Mouse (Mus musculus): ENCODE measurements around the gene Cirbp. TPM values are rescaled to one million over a fixed set of nuclear protein-coding genes. Genes with fewer than 3 reads are reported as not detected.

Gene Cirbp
- polyA plus RNA-seq, 1 experiment from 2014 or later: 14.2 TPM

GRCm38 (mm10) chr10:80147146-80147718 is 18.6 kb upstream of the Cirbp start:
- H3K27me3 ChIP-seq (ENCODE audit: control insufficient read depth, insufficient read depth, low read depth, low read length): no peaks in the 10 kb centered on the region
- 25% methylated on average over 5 of the region's 5 CpGs for WGBS (ENCODE audit: insufficient replicate concordance)

GRCm38 (mm10) chr10:80147719-80148601 is 17.8 kb upstream of the Cirbp start, which contains the start of gene Midn:
Gene Midn (plus strand): TSS chr10:80148272.
- H3K36me3 ChIP-seq (ENCODE audit: control insufficient read depth, insufficient read depth): peaks cover 24% of the 10 kb centered on the region
- H3K4me1 ChIP-seq (ENCODE audit: control insufficient read depth, low read depth, low read length): peaks cover 78% of the 10 kb centered on the region
- under 1% methylated on average over 38 of the region's 42 CpGs for WGBS (ENCODE audit: insufficient replicate concordance)
- peak; percentile 40 for ATAC-seq (ENCODE audit: low read depth)
- H3K27ac ChIP-seq (ENCODE audit: low read length): peak within 1 kb of the TSS; percentile 99
- H3K9me3 ChIP-seq (replicated peaks; ENCODE audit: control insufficient read depth, low read length): no peaks in the 10 kb centered on the region
- H3K4me3 ChIP-seq (ENCODE audit: low read depth, low read length): peak within 1 kb of the TSS; percentile 93
- peak within 1 kb of the TSS; percentile 88 for H3K9ac ChIP-seq (ENCODE audit: low read depth, low read length)
- peak within 1 kb of the TSS; percentile 98 for H3K4me2 ChIP-seq (ENCODE audit: low read depth, low read length)
- no peaks in the 10 kb centered on the region for H3K27me3 ChIP-seq (ENCODE audit: control insufficient read depth, insufficient read depth, low read depth, low read length)

More at GRCm38 (mm10) chr10:80147146-80147718, 18.6 kb upstream of the Cirbp start:
- peak overlapping the region; percentile 99 for H3K27ac ChIP-seq (ENCODE audit: low read length)
- no peak for ATAC-seq (ENCODE audit: low read depth)
- H3K36me3 ChIP-seq (ENCODE audit: control insufficient read depth, insufficient read depth): peaks cover 24% of the 10 kb centered on the region
- peak overlapping the region; percentile 88 for H3K9ac ChIP-seq (ENCODE audit: low read depth, low read length)
- H3K4me2 ChIP-seq (ENCODE audit: low read depth, low read length): peak overlapping the region; percentile 98
- H3K4me3 ChIP-seq (ENCODE audit: low read depth, low read length): peak overlapping the region; percentile 93
- peaks cover 78% of the 10 kb centered on the region for H3K4me1 ChIP-seq (ENCODE audit: control insufficient read depth, low read depth, low read length)
- H3K9me3 ChIP-seq (replicated peaks; ENCODE audit: control insufficient read depth, low read length): no peaks in the 10 kb centered on the region

- Histone ChIP-seq H3K9me3 (replicated peaks; ENCODE audit: control insufficient read depth, low read length) (no peaks in the 10 kb centered on the region), H3K9ac (ENCODE audit: low read depth, low read length) (peak overlapping the region; percentile 88), H3K4me3 (ENCODE audit: low read depth, low read length) (peak overlapping the region; percentile 93), H3K27ac (ENCODE audit: low read length) (peak overlapping the region; percentile 99), H3K4me1 (ENCODE audit: control insufficient read depth, low read depth, low read length) (peaks cover 79% of the 10 kb centered on the region), H3K4me2 (ENCODE audit: low read depth, low read length) (peak overlapping the region; percentile 98), H3K27me3 (ENCODE audit: control insufficient read depth, insufficient read depth, low read depth, low read length) (no peaks in the 10 kb centered on the region), H3K36me3 (ENCODE audit: control insufficient read depth, insufficient read depth) (peaks cover 29% of the 10 kb centered on the region)
- peak; percentile 59 for ATAC-seq (ENCODE audit: low read depth)
- under 1% methylated on average over 56 of the region's 57 CpGs for WGBS (ENCODE audit: insufficient replicate concordance)
Measured at GRCm38 (mm10) chr10:80148610-80149290, 17.0 kb upstream of the Cirbp start.

- ATAC-seq (ENCODE audit: low read depth): peak; percentile 77
Measured at GRCm38 (mm10) chr10:80149291-80150225, 16.2 kb upstream of the Cirbp start.

GRCm38 (mm10) chr10:80150226-80151210 is 15.3 kb upstream of the Cirbp start:
- no peaks in the 10 kb centered on the region for H3K27me3 ChIP-seq (ENCODE audit: control insufficient read depth, insufficient read depth, low read depth, low read length)
- H3K9me3 ChIP-seq (replicated peaks; ENCODE audit: control insufficient read depth, low read length): no peaks in the 10 kb centered on the region
- peaks cover 30% of the 10 kb centered on the region for H3K36me3 ChIP-seq (ENCODE audit: control insufficient read depth, insufficient read depth)
- WGBS (ENCODE audit: insufficient replicate concordance): under 1% methylated on average over 60 of the region's 71 CpGs
- ATAC-seq (ENCODE audit: low read depth): no peak
- peaks cover 85% of the 10 kb centered on the region for H3K4me1 ChIP-seq (ENCODE audit: control insufficient read depth, low read depth, low read length)
- H3K4me2 ChIP-seq (ENCODE audit: low read depth, low read length): peak overlapping the region; percentile 98
- H3K9ac ChIP-seq (ENCODE audit: low read depth, low read length): peak overlapping the region; percentile 88
- H3K4me3 ChIP-seq (ENCODE audit: low read depth, low read length): peak overlapping the region; percentile 93
- peak overlapping the region; percentile 99 for H3K27ac ChIP-seq (ENCODE audit: low read length)

More at GRCm38 (mm10) chr10:80149291-80150225, 16.2 kb upstream of the Cirbp start:
- peak overlapping the region; percentile 88 for H3K9ac ChIP-seq (ENCODE audit: low read depth, low read length)
- peak overlapping the region; percentile 99 for H3K27ac ChIP-seq (ENCODE audit: low read length)
- H3K9me3 ChIP-seq (replicated peaks; ENCODE audit: control insufficient read depth, low read length): no peaks in the 10 kb centered on the region
- H3K4me1 ChIP-seq (ENCODE audit: control insufficient read depth, low read depth, low read length): peaks cover 85% of the 10 kb centered on the region
- peak overlapping the region; percentile 93 for H3K4me3 ChIP-seq (ENCODE audit: low read depth, low read length)
- no peaks in the 10 kb centered on the region for H3K27me3 ChIP-seq (ENCODE audit: control insufficient read depth, insufficient read depth, low read depth, low read length)
- H3K36me3 ChIP-seq (ENCODE audit: control insufficient read depth, insufficient read depth): peaks cover 30% of the 10 kb centered on the region
- peak overlapping the region; percentile 98 for H3K4me2 ChIP-seq (ENCODE audit: low read depth, low read length)
- under 1% methylated on average over 88 of the region's 88 CpGs for WGBS (ENCODE audit: insufficient replicate concordance)

GRCm38 (mm10) chr10:80151211-80152034 is 14.4 kb upstream of the Cirbp start:
- Histone ChIP-seq H3K4me3 (ENCODE audit: low read depth, low read length) (peak overlapping the region; percentile 93), H3K27me3 (ENCODE audit: control insufficient read depth, insufficient read depth, low read depth, low read length) (no peaks in the 10 kb centered on the region), H3K4me1 (ENCODE audit: control insufficient read depth, low read depth, low read length) (peaks cover 85% of the 10 kb centered on the region), H3K36me3 (ENCODE audit: control insufficient read depth, insufficient read depth) (peaks cover 40% of the 10 kb centered on the region), H3K4me2 (ENCODE audit: low read depth, low read length) (peak overlapping the region; percentile 98), H3K9me3 (replicated peaks; ENCODE audit: control insufficient read depth, low read length) (no peaks in the 10 kb centered on the region), H3K27ac (ENCODE audit: low read length) (peak overlapping the region; percentile 99), H3K9ac (ENCODE audit: low read depth, low read length) (peak overlapping the region; percentile 88)
- 4% methylated on average over 26 of the region's 26 CpGs for WGBS (ENCODE audit: insufficient replicate concordance)
- ATAC-seq (ENCODE audit: low read depth): no peak
